Mouse (Mus musculus) megakaryocyte, embryonic 14.5 days (primary cell): ENCODE results near the gene Atg16l2. TPM values are rescaled to one million over a fixed set of nuclear protein-coding genes. Genes with fewer than 3 reads are reported as not detected.

Experiments used
- H3K27me3 ChIP-seq: replicated peaks from 2 replicates; pipeline ENCODE3; 2012; ENCODE audit warnings: inconsistent platforms
- H3K36me3 ChIP-seq: replicated peaks from 2 replicates; pipeline ENCODE3; 2012; ENCODE audit warnings: low read length, inconsistent platforms, mixed read lengths
- H3K4me1 ChIP-seq: 2 replicates; pipeline ENCODE4 v1.6.1; 2012; ENCODE audit warnings: inconsistent platforms
- H3K4me3 ChIP-seq: replicated peaks from 2 replicates; pipeline ENCODE3; 2012; ENCODE audit warnings: moderate library complexity, mild to moderate bottlenecking, inconsistent platforms
- H3K9me3 ChIP-seq: 2 replicates; pipeline ENCODE4 v1.6.1; 2012; ENCODE audit warnings: inconsistent platforms
- FLI1 ChIP-seq: IDR thresholded peaks from 2 replicates; pipeline ENCODE4 v1.6.1; 2012; ENCODE audit warnings: low read length, inconsistent platforms, mixed read lengths
- GATA1 ChIP-seq: IDR thresholded peaks from 3 replicates; pipeline ENCODE4 v1.6.1; 2012; ENCODE audit warnings: mixed read lengths, low read length, inconsistent platforms, borderline replicate concordance
- polyA plus RNA-seq: library from polyadenylated mRNA; stranded (reverse); fragments of >175 nt; gene quantifications from 2 replicates; pipeline ENCODE4 v1.2.3, GENCODE M21; 2012; ENCODE audit warnings: low replicate concordance; ENCODE audit not compliant: insufficient read depth

The Atg16l2 gene
- 3.2 and 7.8 TPM in 2 replicates for polyA plus RNA-seq

DNA sequence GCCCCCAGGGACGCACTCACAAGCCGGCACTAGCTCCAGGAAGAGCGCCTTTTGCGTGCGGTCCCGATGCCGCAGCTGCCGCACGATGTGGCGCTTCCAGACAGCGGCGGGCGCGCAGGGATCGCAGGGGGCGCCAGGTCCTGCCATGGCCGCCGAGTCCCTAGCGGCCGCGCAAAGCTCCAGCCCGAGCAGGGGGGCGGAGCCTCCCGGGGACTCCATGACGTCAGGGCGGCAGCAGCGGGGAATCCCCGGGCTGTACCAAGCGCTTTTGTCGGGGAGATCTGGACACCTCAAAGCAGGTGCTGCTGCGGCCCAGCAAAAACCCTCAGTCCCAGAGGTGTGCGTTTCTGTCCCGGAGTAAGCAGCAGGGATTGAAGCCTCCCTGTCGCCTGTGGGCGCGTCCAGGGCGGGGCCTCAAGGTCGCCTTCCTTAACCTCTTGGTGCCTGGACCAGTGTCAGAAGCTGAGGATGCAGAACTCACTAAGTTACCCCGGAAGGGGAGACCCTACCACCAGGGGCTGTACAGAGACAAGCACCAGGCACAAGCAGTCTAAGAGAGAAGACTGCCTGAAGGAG is at the start of gene Atg16l2:
TSS of gene Atg16l2 (minus strand) at position 371 of the 576 bp plus-strand sequence.
- H3K36me3 ChIP-seq: peaks cover 18% of the 10 kb centered on the region
- peaks cover 5% of the 10 kb centered on the region for H3K27me3 ChIP-seq
- peaks cover 48% of the 10 kb centered on the region for H3K4me1 ChIP-seq
- no peaks in the 10 kb centered on the region for H3K9me3 ChIP-seq
- TF ChIP-seq GATA1: no peak
- no peak for TF ChIP-seq FLI1
- H3K4me3 ChIP-seq: peak within 1 kb of the TSS; percentile 95

DNA sequence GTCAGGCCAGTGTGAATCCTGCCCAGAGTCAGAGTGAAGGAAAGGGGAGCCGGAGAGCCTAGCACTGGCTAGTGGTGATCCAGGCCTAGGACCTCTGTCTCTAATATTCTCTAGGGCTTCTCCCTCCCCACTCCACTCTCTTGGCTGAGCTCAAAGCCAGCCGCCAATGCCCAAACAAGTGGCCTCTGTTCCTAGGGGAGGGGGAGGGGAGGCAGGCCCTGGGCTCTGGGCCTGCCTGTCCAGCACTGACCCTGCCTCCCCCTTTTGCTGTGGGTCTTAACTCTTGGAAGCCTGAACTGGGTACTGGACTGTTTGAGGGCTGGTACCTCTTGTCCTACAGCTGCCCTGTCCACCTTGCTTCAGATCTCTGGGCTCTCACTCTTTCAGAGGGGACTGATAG is 47.8 kb upstream of the Atg16l2 start:
- H3K4me1 ChIP-seq: peaks cover 90% of the 10 kb centered on the region
- H3K27me3 ChIP-seq: no peaks in the 10 kb centered on the region

DNA sequence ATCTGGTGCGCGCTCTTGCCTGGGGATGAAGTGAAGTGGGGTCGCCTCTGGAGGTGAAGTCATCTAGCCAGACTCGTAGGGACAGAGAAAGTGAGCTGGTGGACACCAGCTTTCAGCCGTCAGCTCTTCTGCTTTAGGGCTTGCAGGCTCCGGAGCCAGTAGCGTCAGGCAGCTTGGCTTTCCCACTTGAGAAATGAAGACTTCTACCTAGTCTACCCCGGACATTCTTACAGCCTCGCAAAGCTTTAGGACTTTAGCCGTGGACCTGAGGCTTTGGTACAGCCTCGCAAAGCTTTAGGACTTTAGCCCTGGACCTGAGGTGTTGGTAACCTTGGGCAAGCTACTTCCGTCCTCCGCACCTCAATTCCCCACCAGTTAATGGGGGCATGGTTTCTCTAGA is 46.3 kb upstream of the Atg16l2 start:
- H3K27me3 ChIP-seq: no peaks in the 10 kb centered on the region
- H3K4me1 ChIP-seq: peaks cover 90% of the 10 kb centered on the region
- no peaks in the 10 kb centered on the region for H3K9me3 ChIP-seq
- TF ChIP-seq GATA1 (no peak), FLI1 (no peak)
- H3K36me3 ChIP-seq: peaks cover 74% of the 10 kb centered on the region
- peak overlapping the region; percentile 96 for H3K4me3 ChIP-seq

More for the DNA sequence above, 47.8 kb upstream of the Atg16l2 start:
- Histone ChIP-seq H3K4me3 (peak overlapping the region; percentile 96), H3K9me3 (no peaks in the 10 kb centered on the region), H3K36me3 (peaks cover 73% of the 10 kb centered on the region)
- TF ChIP-seq GATA1 (no peak), FLI1 (no peak)

DNA sequence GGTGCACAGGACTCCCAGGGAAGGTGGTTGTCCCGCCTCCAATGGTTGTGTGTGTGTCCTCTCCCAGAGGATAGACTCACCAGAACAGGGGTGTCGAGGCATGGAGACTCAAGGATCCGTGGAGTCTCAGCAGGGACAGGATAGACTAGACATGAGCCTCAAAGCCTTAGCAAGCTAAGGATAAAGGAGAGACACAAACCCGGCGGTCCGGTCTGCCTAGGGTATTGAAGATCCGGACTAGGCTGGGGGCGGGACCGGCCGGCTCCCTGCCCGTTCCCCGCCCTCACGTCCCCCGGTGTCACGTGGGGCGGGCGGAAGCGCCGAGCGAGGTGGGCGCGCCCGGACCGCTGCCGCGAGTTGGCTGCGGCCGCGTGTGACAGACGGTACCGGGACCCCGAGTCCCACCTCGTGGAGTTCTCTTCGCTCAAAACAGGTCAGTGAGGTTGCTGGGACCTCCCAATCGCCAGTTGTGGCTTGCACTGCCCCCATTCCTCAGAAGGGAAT is 45.8 kb upstream of the Atg16l2 start, which contains the start of gene Arap1:
TSS of gene Arap1 (plus strand) at position 301 of the 504 bp plus-strand sequence.
- Histone ChIP-seq H3K4me3 (peak within 1 kb of the TSS; percentile 96), H3K36me3 (peaks cover 74% of the 10 kb centered on the region), H3K4me1 (peaks cover 90% of the 10 kb centered on the region), H3K27me3 (no peaks in the 10 kb centered on the region), H3K9me3 (no peaks in the 10 kb centered on the region)
- TF ChIP-seq GATA1 (no peak), FLI1 (no peak)

DNA sequence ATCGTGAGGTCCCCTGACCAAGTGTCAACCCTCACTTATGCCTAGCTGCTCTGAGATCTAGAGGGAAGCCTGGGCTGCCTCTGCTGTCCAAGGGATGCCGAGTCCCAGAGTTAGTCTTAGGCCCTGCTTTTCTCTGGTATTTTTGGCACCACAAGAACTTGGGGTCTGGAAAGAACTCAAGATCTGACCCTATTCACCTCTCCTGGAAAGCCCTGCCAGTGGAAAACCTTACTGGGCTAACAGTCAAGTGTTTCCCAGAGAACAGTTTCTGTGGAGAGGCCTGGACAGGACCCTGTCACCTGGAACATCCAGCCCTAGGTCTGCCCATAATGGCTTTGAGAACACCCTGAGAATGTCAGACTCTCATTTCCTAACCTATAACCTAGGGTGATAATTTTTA is 44.9 kb upstream of the Atg16l2 start:
- Histone ChIP-seq H3K36me3 (peaks cover 74% of the 10 kb centered on the region), H3K9me3 (no peaks in the 10 kb centered on the region), H3K4me1 (peaks cover 90% of the 10 kb centered on the region), H3K4me3 (peak overlapping the region; percentile 96), H3K27me3 (no peaks in the 10 kb centered on the region)
- no peak for TF ChIP-seq GATA1
- TF ChIP-seq FLI1: no peak

DNA sequence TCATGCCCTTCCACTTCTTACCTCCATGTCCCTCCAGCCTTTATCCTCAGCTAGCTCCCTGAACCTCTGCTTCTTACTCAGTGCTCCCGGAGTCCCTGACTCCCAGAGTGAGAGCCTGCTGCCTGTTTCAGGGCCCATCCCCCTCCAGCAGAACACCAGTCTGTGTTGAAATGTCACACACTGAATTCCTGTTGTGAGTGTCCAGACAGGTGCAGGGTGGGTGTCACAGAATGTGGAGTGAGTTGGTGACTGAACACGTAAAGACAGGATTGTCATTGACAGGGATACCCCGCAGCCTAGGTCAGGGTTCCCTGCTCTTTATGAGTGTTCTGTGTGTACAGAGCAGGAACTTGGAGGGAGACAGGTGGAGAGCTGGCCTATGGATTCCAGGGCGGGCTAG is 42.8 kb upstream of the Atg16l2 start:
- Histone ChIP-seq H3K27me3 (no peaks in the 10 kb centered on the region), H3K4me1 (peaks cover 92% of the 10 kb centered on the region), H3K4me3 (peak overlapping the region; percentile 81), H3K36me3 (peaks cover 69% of the 10 kb centered on the region), H3K9me3 (no peaks in the 10 kb centered on the region)
- TF ChIP-seq FLI1: no peak
- TF ChIP-seq GATA1: no peak

DNA sequence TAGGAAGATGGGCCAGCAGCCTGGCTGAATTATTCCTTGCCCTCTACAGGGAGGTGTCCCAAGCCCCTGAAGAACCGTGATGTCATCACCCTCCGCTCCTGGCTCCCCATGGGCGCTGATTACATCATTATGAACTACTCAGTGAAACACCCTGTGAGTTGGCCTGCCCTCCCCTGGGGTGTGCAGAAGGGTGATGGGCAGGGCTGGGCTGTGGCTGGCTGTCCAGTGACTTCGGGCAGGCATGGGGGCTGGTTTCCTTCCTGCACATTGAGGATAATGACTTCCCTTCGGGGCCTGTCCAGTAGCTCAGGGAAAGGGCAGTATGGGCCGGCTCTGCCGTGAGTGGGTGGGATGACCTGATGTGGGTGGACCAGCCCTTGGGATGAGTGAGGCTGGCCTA is 41.1 kb upstream of the Atg16l2 start:
- Histone ChIP-seq H3K27me3 (no peaks in the 10 kb centered on the region), H3K9me3 (no peaks in the 10 kb centered on the region), H3K36me3 (peaks cover 74% of the 10 kb centered on the region), H3K4me3 (peak overlapping the region; percentile 79), H3K4me1 (peaks cover 94% of the 10 kb centered on the region)
- TF ChIP-seq FLI1: no peak
- TF ChIP-seq GATA1: no peak

DNA sequence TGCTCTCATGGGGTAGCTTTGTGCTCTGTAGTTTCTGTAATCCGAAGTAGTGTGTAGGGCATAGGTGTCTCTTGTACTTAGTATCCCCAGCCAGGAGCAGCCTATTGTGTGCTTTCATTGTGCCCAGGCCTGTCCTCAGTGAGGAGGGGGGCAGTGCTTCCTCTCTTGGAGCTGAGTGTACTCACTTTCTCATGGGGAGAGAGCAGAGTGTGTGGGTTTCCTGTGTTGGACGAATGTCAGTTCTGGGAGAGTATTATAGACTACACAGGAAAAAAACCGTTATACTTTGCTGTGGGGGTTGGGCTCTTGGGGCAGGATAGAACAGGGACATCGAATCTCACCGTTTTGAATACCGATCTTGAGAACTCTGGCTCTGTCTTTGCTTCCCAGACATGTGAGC is 39.4 kb upstream of the Atg16l2 start:
- peaks cover 86% of the 10 kb centered on the region for H3K36me3 ChIP-seq
- no peaks in the 10 kb centered on the region for H3K9me3 ChIP-seq
- H3K27me3 ChIP-seq: no peaks in the 10 kb centered on the region
- peak overlapping the region; percentile 79 for H3K4me3 ChIP-seq
- TF ChIP-seq GATA1: no peak
- no peak for TF ChIP-seq FLI1
- H3K4me1 ChIP-seq: peaks cover 98% of the 10 kb centered on the region

DNA sequence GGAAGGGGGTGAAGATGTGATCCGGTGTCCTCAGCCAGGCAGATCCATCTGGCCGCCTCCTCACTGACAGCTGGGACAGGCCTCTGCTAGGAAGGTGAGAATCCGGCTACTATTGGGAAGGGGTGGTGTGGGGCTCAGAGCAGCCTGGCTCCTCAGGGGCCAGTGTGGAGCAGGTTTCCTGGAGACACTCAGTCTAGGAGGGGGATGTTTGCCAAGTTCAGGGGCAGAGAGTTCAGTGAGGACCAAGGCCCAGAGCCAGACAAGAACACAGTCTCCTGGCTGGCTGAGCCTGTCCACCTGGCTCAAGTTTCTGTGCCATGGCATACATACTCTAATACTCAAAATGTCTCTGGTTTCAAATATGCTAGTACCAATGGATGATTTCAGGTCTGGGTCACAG is 35.4 kb upstream of the Atg16l2 start:
- peaks cover 81% of the 10 kb centered on the region for H3K36me3 ChIP-seq

DNA sequence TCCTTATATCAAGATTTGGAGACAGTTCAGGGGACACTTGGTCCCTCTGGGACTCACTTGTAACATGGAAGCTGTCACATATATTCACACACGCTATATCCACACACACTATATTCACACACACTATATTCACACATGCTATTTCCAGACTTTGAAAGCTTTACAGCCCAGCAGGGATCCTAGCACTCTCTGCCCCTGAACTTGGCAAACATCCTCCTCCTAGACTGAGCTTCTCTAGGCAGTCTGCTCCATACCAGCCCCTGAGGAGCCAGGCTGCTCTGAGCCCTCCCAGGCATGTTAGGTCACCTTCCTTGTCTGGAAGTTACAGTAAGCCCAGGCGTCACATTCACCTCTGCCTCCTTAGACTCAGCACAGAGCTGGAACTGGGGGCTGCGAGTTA is 34.6 kb upstream of the Atg16l2 start:
- H3K36me3 ChIP-seq: peaks cover 81% of the 10 kb centered on the region
- peak overlapping the region; percentile 62 for H3K4me3 ChIP-seq
- TF ChIP-seq GATA1 (no peak), FLI1 (no peak)
- peaks cover 96% of the 10 kb centered on the region for H3K4me1 ChIP-seq
- no peaks in the 10 kb centered on the region for H3K9me3 ChIP-seq
- no peaks in the 10 kb centered on the region for H3K27me3 ChIP-seq

More for the DNA sequence above, 35.4 kb upstream of the Atg16l2 start:
- no peak for TF ChIP-seq FLI1
- TF ChIP-seq GATA1: no peak
- Histone ChIP-seq H3K4me1 (peaks cover 96% of the 10 kb centered on the region), H3K4me3 (no peak overlapping the region), H3K27me3 (no peaks in the 10 kb centered on the region), H3K9me3 (no peaks in the 10 kb centered on the region)
